Mouse (Mus musculus) gastrocnemius, postnatal 14 days (tissue): ENCODE data around the gene Myo5a. TPM values are rescaled to one million over a fixed set of nuclear protein-coding genes. Genes with fewer than 3 reads are reported as not detected.

ENCODE experiments used
- DNase-seq: peaks from one replicate; pipeline ENCODE4 v3.0.0; 2021; ENCODE audit warnings: mixed read lengths
- intact Hi-C: fragments of 180-260 bp; cut with DNase I; formaldehyde crosslinking; loops from one replicate; pipeline ENCODE4 v1.15.1; 2025; ENCODE audit warnings: low total_unique reads
- total RNA-seq, 2 experiments: library from RNA; stranded (reverse); gene quantifications; 2 replicates each; pipeline ENCODE4 v1.2.3; 2021

The Myo5a gene
- total RNA-seq, 2 experiments from 2014 or later, result 12.2 to 14.1 TPM

GRCm38 (mm10) chr9:75171721-75172120 is 100.9 kb downstream of the Myo5a start:
- intact Hi-C loops, result no loop called here
- DNase-seq, result no peak

GRCm38 (mm10) chr9:75187646-75188260 is 116.9 kb downstream of the Myo5a start:
- no peak for DNase-seq

GRCm38 (mm10) chr9:75193858-75194257 is 123.0 kb downstream of the Myo5a start:
- intact Hi-C loops, result no loop called here
- DNase-seq, result peak; percentile 45

More at GRCm38 (mm10) chr9:75187646-75188260, 116.9 kb downstream of the Myo5a start:
- intact Hi-C loops, result no loop called here

- intact Hi-C loops, result no loop called here
- no peak for DNase-seq
These were observed 125.5 kb downstream of the Myo5a start for GRCm38 (mm10) chr9:75196335-75196734.

- peak; percentile 16 for DNase-seq
- intact Hi-C loops, result no loop called here
These were observed 126.5 kb downstream of the Myo5a start for GRCm38 (mm10) chr9:75197297-75197696.

GRCm38 (mm10) chr9:75201506-75201905 is 130.7 kb downstream of the Myo5a start:
- DNase-seq, result no peak
- intact Hi-C loops, result no loop called here

GRCm38 (mm10) chr9:75202036-75202435 is 131.2 kb downstream of the Myo5a start:
- DNase-seq, result no peak

GRCm38 (mm10) chr9:75209246-75209645 is 138.4 kb downstream of the Myo5a start:
- intact Hi-C loops, result no loop called here
- DNase-seq, result no peak

More at GRCm38 (mm10) chr9:75202036-75202435, 131.2 kb downstream of the Myo5a start:
- intact Hi-C loops, result no loop called here

- intact Hi-C loops, result no loop called here
- DNase-seq, result no peak
These were observed 139.5 kb downstream of the Myo5a start for GRCm38 (mm10) chr9:75210269-75210668.

GRCm38 (mm10) chr9:75214743-75215413 is 144.1 kb downstream of the Myo5a start:
- intact Hi-C loops, result no loop called here
- DNase-seq, result no peak

GRCm38 (mm10) chr9:75219942-75220341 is 149.1 kb downstream of the Myo5a start:
- DNase-seq, result no peak
- intact Hi-C loops, result loop anchor here (5.0 kb wide), 1 partner anchor 57 kb away; no protein-coding TSS in a partner anchor

- peak; percentile 64 for DNase-seq
These were observed 150.8 kb downstream of the Myo5a start for GRCm38 (mm10) chr9:75221420-75222287.

GRCm38 (mm10) chr9:75231841-75232746 is 161.3 kb downstream of the Myo5a start, which contains the start of gene Myo5c:
TSS of gene Myo5c (plus strand) at chr9:75232020.
- DNase-seq, result peak; percentile 68
- intact Hi-C loops, result no loop called here

More at GRCm38 (mm10) chr9:75221420-75222287, 150.8 kb downstream of the Myo5a start:
- intact Hi-C loops, result loop anchor here (5.0 kb wide), 1 partner anchor 56 kb away; no protein-coding TSS in a partner anchor

GRCm38 (mm10) chr9:75232860-75233259 is 162.0 kb downstream of the Myo5a start:
- no peak for DNase-seq
- intact Hi-C loops, result no loop called here

GRCm38 (mm10) chr9:75234271-75234741 is 163.5 kb downstream of the Myo5a start:
- intact Hi-C loops, result no loop called here
- no peak for DNase-seq

GRCm38 (mm10) chr9:75234983-75235627 is 164.3 kb downstream of the Myo5a start:
- peak; percentile 23 for DNase-seq
- intact Hi-C loops, result no loop called here

GRCm38 (mm10) chr9:75235696-75236095 is 164.9 kb downstream of the Myo5a start:
- no peak for DNase-seq
- intact Hi-C loops, result no loop called here
